Mouse (Mus musculus) liver, adult 2 months (tissue): ENCODE results near the gene Cox19. TPM values are rescaled to one million over a fixed set of nuclear protein-coding genes. Genes with fewer than 3 reads are reported as not detected.
A peak's percentile ranks its signal among the peaks of the same experiment; 100 is the strongest.

Experiments used
- DNase-seq: peaks from one replicate; pipeline ENCODE4 v3.0.0-alpha.2; 2011; ENCODE audit warnings: low read depth, low spot score; ENCODE audit errors: extremely low read depth
- H3K27ac ChIP-seq: fragments of 200-500 bp; replicated peaks from 2 replicates; pipeline ENCODE4 v1.5.1; 2012; ENCODE audit warnings: low read depth, mild to moderate bottlenecking, control low read depth, inconsistent platforms, low read length; ENCODE audit not compliant: insufficient read depth
- H3K27me3 ChIP-seq: fragments of 200-500 bp; 2 replicates; pipeline ENCODE4 v1.6.1; 2012; ENCODE audit warnings: mild to moderate bottlenecking, moderate library complexity, low read length, inconsistent platforms; ENCODE audit not compliant: control insufficient read depth, insufficient read depth
- H3K36me3 ChIP-seq: fragments of 200-500 bp; 2 replicates; pipeline ENCODE4 v1.6.1; 2012; ENCODE audit warnings: low read length, inconsistent platforms; ENCODE audit not compliant: control insufficient read depth, insufficient read depth
- H3K4me1 ChIP-seq: fragments of 200-500 bp; 2 replicates; pipeline ENCODE4 v1.6.1; 2011; ENCODE audit warnings: low read length; ENCODE audit not compliant: control insufficient read depth, insufficient read depth
- H3K4me3 ChIP-seq: fragments of 200-500 bp; 2 replicates; pipeline ENCODE4 v1.5.1; 2011; ENCODE audit warnings: low read depth, mild to moderate bottlenecking, control low read depth, low read length, moderate library complexity; ENCODE audit not compliant: insufficient read depth
- H3K79me2 ChIP-seq: fragments of 200-500 bp; 2 replicates; pipeline ENCODE4 v1.6.1; 2012; ENCODE audit warnings: inconsistent platforms, mild to moderate bottlenecking, low read length, moderate library complexity; ENCODE audit not compliant: control insufficient read depth, insufficient read depth
- H3K9ac ChIP-seq: fragments of 200-500 bp; 2 replicates; pipeline ENCODE4 v1.6.1; 2012; ENCODE audit warnings: low read depth, mild to moderate bottlenecking, control low read depth, inconsistent platforms, low read length
- CTCF ChIP-seq: fragments of 200-500 bp; IDR thresholded peaks from 2 replicates; pipeline ENCODE4 v1.5.1; 2011; ENCODE audit warnings: low read depth, low read length, control low read depth
- POLR2A ChIP-seq: fragments of 200-500 bp; IDR thresholded peaks from 2 replicates; pipeline ENCODE4 v1.6.1; 2011; ENCODE audit warnings: low read length, control low read depth; ENCODE audit not compliant: insufficient read depth; ENCODE audit errors: extremely low read depth
- WGBS: fragments of 180-500 bp; shearing (Covaris S2); methylation state at CpG from one replicate; pipeline ENCODE4 v1.1.7; 2018; 5-methylcytosine and 5-hydroxymethylcytosine counted together
- polyA plus RNA-seq: library from polyadenylated mRNA; depleted of rRNA; stranded (reverse); fragments of >200 nt; gene quantifications from 2 replicates; pipeline ENCODE4 v1.2.3, GENCODE M21; 2012
- total RNA-seq: library from RNA; depleted of rRNA; stranded (reverse); fragments of >200 nt; gene quantifications from 2 replicates; pipeline ENCODE4 v1.2.3, GENCODE M21; 2014

Cox19 gene
- total and polyA plus RNA-seq, 2 experiments = 23.6 to 82.4 TPM

- Histone ChIP-seq H3K27me3 (no peaks in the 10 kb centered on the region), H3K27ac (peak overlapping the region; percentile 97), H3K79me2 (peaks cover 37% of the 10 kb centered on the region; the same call in 1 of the 2 replicates), H3K4me1 (peaks cover 63% of the 10 kb centered on the region), H3K9ac (peak overlapping the region; percentile 29), H3K36me3 (no peaks in the 10 kb centered on the region), H3K4me3 (no peak overlapping the region)
- TF ChIP-seq POLR2A (0 out of 2 replicates have a peak, but pooled peaks have one; percentile 33), CTCF (no peak)
- WGBS = 3% methylated on average over 10 of the region's 10 CpGs
- peak; percentile 92 for DNase-seq
Measured at GRCm38 (mm10) chr5:139384531-139384930, 33.3 kb upstream of the Cox19 start.

- 18% methylated on average over 9 of the region's 9 CpGs for WGBS
- Histone ChIP-seq H3K27me3 (no peaks in the 10 kb centered on the region), H3K9ac (peak overlapping the region; percentile 82), H3K27ac (peak overlapping the region; percentile 97), H3K4me1 (peaks cover 62% of the 10 kb centered on the region), H3K4me3 (0 out of 2 replicates have a peak overlapping the region, but pooled peaks have one; percentile 9), H3K79me2 (peaks cover 34% of the 10 kb centered on the region; the same call in 1 of the 2 replicates), H3K36me3 (no peaks in the 10 kb centered on the region)
- TF ChIP-seq CTCF (no peak), POLR2A (no peak)
- DNase-seq = no peak
Measured at GRCm38 (mm10) chr5:139383234-139383633, 32.0 kb upstream of the Cox19 start.

- H3K27me3 ChIP-seq = no peaks in the 10 kb centered on the region
- peak overlapping the region; percentile 13 for H3K4me3 ChIP-seq
- H3K4me1 ChIP-seq = peaks cover 60% of the 10 kb centered on the region
- under 1% methylated on average over 8 of the region's 8 CpGs for WGBS
- H3K27ac ChIP-seq = peak overlapping the region; percentile 97
- peak; percentile 84 for DNase-seq
- H3K79me2 ChIP-seq = peaks cover 34% of the 10 kb centered on the region; the same call in 1 of the 2 replicates
- TF ChIP-seq POLR2A (peak; percentile 87), CTCF (no peak)
- no peaks in the 10 kb centered on the region for H3K36me3 ChIP-seq
- H3K9ac ChIP-seq = peak overlapping the region; percentile 82
Measured at GRCm38 (mm10) chr5:139382760-139383159, 31.5 kb upstream of the Cox19 start.

- peaks cover 27% of the 10 kb centered on the region; the same call in 1 of the 2 replicates for H3K79me2 ChIP-seq
- H3K9ac ChIP-seq = peak overlapping the region; percentile 82
- peak overlapping the region; percentile 59 for H3K4me3 ChIP-seq
- peaks cover 56% of the 10 kb centered on the region for H3K4me1 ChIP-seq
- H3K36me3 ChIP-seq = no peaks in the 10 kb centered on the region
- TF ChIP-seq POLR2A = peak; percentile 61; the same call in 1 of the 2 replicates
- no peak for TF ChIP-seq CTCF
- WGBS = 18% methylated on average over 18 of the region's 18 CpGs
- peak overlapping the region; percentile 97 for H3K27ac ChIP-seq
- peak; percentile 81 for DNase-seq
- no peaks in the 10 kb centered on the region for H3K27me3 ChIP-seq
Measured at GRCm38 (mm10) chr5:139381586-139382513, 30.6 kb upstream of the Cox19 start.

- Histone ChIP-seq H3K4me1 (peaks cover 47% of the 10 kb centered on the region), H3K27me3 (no peaks in the 10 kb centered on the region), H3K4me3 (peak overlapping the region; percentile 82), H3K9ac (peak overlapping the region; percentile 92), H3K79me2 (peaks cover 18% of the 10 kb centered on the region; the same call in 1 of the 2 replicates), H3K27ac (peak overlapping the region; percentile 97), H3K36me3 (no peaks in the 10 kb centered on the region)
- DNase-seq = peak; percentile 89
- WGBS = under 1% methylated on average over 73 of the region's 73 CpGs
- TF ChIP-seq CTCF (no peak), POLR2A (peak; percentile 74)
Measured at GRCm38 (mm10) chr5:139380385-139381248, 29.4 kb upstream of the Cox19 start.
